Mouse (Mus musculus) C2C12 (cell line): Measurements from ENCODE around the gene Ttc7. TPM values are rescaled to one million over a fixed set of nuclear protein-coding genes. Genes with fewer than 3 reads are reported as not detected.

Source experiments
- H3K27me3 ChIP-seq: one replicate; pipeline ENCODE4 v1.6.1; 2011; ENCODE audit not compliant: control insufficient read depth, insufficient read depth, insufficient read length
- H3K36me3 ChIP-seq: one replicate; pipeline ENCODE4 v1.6.1; 2011; ENCODE audit not compliant: control insufficient read depth, insufficient read depth
- H3K4me3 ChIP-seq: one replicate; pipeline ENCODE4 v1.5.1; 2011; ENCODE audit warnings: mild to moderate bottlenecking, control low read depth; ENCODE audit not compliant: poor library complexity, insufficient read depth, severe bottlenecking
- H3K79me2 ChIP-seq: one replicate; pipeline ENCODE4 v1.6.1; 2011; ENCODE audit not compliant: control insufficient read depth, insufficient read depth
- H3K79me3 ChIP-seq: one replicate; pipeline ENCODE4 v1.6.1; 2011; ENCODE audit warnings: low read depth, control low read depth
- H3ac ChIP-seq: one replicate; pipeline ENCODE3; 2011; ENCODE audit warnings: low read depth; ENCODE audit not compliant: control insufficient read depth, insufficient read length
- CEBPB ChIP-seq: IDR thresholded peaks from one replicate; pipeline ENCODE4 v1.6.1; 2011; ENCODE audit warnings: low read depth, mild to moderate bottlenecking, control low read depth, moderate library complexity
- CTCF ChIP-seq: IDR thresholded peaks from one replicate; pipeline ENCODE4 v1.5.1; 2011; ENCODE audit not compliant: control insufficient read depth, insufficient read depth, insufficient read length
- FOSL1 ChIP-seq: IDR thresholded peaks from one replicate; pipeline ENCODE4 v1.8.0; 2011; ENCODE audit warnings: mild to moderate bottlenecking, low read length; ENCODE audit not compliant: poor library complexity, insufficient read depth, severe bottlenecking
- MAX ChIP-seq: IDR thresholded peaks from one replicate; pipeline ENCODE4 v1.6.1; 2011; ENCODE audit warnings: mild to moderate bottlenecking, control low read depth
- MYOD1 ChIP-seq: IDR thresholded peaks from one replicate; pipeline ENCODE4 v1.6.1; 2011; ENCODE audit warnings: low read depth; ENCODE audit not compliant: control insufficient read depth, insufficient read length
- MYOG ChIP-seq: IDR thresholded peaks from one replicate; pipeline ENCODE4 v1.6.1; 2011; ENCODE audit not compliant: control insufficient read depth, insufficient read length; ENCODE audit errors: extremely low read depth
- USF1 ChIP-seq: IDR thresholded peaks from one replicate; pipeline ENCODE4 v1.6.1; 2011; ENCODE audit warnings: low read depth, mild to moderate bottlenecking, control low read depth, moderate library complexity
- polyA plus RNA-seq: library from polyadenylated mRNA; unstranded; fragments of >200 nt; fragmentation: generic; extraction: Trizol; gene quantifications from one replicate; pipeline ENCODE4 v1.2.1, GENCODE M21; 2012; ENCODE audit warnings: missing spikeins

Gene Ttc7
- polyA plus RNA-seq, 1 experiment: 9.8 TPM

DNA sequence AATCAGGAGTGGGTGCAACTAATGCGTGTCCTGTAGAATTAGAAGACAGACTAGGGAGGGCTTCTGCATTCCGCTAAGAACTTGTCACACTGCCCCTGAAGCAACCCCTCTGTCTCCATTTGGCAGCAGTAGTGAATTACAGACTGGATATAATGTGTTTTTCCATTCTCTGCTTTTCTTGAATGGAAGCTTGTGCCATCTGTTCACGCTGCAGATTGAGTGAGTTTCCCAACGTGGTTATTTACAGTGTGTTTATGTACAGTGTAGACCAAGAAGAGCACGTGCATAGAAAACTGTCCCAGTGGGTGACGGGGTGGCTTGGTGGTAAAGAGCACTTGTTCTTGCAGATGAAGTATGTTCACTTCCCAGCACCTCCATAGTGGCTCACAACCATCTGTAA is 13.2 kb upstream of the Ttc7 start:
- Histone ChIP-seq H3K36me3 (no peaks in the 10 kb centered on the region), H3ac (no peak overlapping the region), H3K79me3 (peaks cover 7% of the 10 kb centered on the region), H3K27me3 (no peaks in the 10 kb centered on the region), H3K79me2 (peaks cover 12% of the 10 kb centered on the region), H3K4me3 (no peak overlapping the region)
- TF ChIP-seq USF1 (no peak), CEBPB (no peak), CTCF (no peak), FOSL1 (no peak), MAX (no peak), MYOD1 (no peak), MYOG (no peak)

DNA sequence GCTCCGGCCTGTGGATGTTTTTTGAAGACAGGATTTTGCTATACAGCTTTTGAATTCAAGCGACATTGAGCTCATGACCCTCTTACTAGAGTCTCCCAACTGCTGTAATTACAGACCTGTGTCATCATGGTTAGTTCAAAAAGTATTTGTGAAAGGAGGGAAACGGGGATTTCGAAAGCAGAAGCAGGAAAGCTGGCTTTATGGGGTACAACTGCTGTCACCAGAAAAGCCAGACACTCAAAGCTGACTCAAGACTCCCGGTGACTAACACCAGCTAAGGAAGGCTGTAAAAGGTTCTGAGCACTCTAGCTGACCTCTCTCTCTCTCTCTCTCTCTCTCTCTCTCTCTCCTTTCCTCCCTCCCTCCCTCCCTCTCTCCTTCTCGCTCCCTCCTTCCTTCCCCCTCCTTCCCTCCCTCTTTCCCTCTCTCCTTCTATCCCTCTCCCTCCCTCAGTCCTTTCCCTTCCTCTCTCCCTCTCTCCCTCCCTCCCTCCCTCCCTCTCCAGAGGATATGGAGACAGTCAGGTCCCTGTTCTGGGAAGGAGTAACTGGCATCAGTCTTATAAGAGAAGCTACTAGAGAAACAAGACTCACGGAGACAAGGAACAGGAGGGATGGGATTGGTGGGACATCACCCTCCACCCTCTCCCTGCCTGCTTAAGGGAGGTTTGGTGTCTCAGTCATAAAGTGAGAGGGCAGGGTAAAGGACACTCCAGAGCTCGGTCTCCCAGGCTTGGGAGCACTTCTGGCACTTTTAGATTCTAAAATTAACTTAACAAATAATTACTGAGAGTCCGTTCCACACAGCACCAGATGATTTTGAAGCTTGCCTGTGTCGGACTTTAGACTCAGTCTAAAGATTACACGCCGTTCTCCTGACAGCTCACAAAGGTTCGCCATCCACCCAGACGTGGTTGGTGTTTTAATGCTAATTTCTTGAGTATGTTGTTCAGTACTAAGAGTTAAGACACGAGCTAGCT is 7.0 kb upstream of the Ttc7 start:
- no peak overlapping the region for H3K4me3 ChIP-seq
- no peaks in the 10 kb centered on the region for H3K79me2 ChIP-seq
- H3K27me3 ChIP-seq: no peaks in the 10 kb centered on the region
- no peak overlapping the region for H3ac ChIP-seq
- no peaks in the 10 kb centered on the region for H3K79me3 ChIP-seq
- TF ChIP-seq MYOG (no peak), FOSL1 (no peak), MAX (no peak), CEBPB (peak; percentile 22), CTCF (no peak)
- no peaks in the 10 kb centered on the region for H3K36me3 ChIP-seq

DNA sequence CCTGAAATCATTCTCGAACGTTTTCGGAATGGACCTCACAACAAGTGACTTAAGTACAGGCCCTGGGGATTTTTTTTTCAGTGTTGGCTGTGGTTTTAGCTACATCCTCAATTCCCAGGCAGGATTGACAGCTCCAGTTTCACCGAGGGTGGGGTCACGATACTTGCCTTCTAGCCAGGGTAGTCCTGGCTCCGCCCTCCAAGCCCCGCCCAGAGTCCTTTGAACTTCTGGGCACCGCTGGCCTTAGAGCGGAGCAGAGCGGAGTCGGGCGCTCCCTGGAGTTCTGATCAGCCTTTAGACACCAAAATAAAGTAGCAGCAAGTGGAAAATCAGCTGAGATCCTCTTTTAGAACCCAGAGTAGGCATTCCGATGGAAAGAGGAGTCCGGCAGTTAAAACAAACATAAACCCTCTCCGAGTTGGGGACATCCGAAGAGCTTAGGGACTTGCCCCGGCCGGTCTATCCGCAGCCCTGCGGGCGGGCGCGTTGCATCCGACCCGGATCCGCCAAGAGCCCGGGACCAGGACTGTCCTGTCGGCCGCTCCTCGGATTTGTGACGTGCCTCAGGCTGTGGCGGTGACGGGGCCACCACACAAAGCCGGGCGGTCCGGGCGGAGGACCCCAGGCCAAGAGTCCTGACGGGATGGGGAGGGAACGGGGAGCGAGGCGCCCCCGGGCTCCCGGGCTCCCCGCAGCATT is 530 bp upstream of the Ttc7 start:
- TF ChIP-seq MAX (no peak), CEBPB (no peak), MYOD1 (no peak), FOSL1 (no peak), MYOG (no peak), CTCF (no peak), USF1 (no peak)
- H3K36me3 ChIP-seq: no peaks in the 10 kb centered on the region
- H3K27me3 ChIP-seq: no peaks in the 10 kb centered on the region
- H3K79me3 ChIP-seq: no peaks in the 10 kb centered on the region
- no peaks in the 10 kb centered on the region for H3K79me2 ChIP-seq
- H3ac ChIP-seq: peak overlapping the region; percentile 89
- peak overlapping the region; percentile 55 for H3K4me3 ChIP-seq

DNA sequence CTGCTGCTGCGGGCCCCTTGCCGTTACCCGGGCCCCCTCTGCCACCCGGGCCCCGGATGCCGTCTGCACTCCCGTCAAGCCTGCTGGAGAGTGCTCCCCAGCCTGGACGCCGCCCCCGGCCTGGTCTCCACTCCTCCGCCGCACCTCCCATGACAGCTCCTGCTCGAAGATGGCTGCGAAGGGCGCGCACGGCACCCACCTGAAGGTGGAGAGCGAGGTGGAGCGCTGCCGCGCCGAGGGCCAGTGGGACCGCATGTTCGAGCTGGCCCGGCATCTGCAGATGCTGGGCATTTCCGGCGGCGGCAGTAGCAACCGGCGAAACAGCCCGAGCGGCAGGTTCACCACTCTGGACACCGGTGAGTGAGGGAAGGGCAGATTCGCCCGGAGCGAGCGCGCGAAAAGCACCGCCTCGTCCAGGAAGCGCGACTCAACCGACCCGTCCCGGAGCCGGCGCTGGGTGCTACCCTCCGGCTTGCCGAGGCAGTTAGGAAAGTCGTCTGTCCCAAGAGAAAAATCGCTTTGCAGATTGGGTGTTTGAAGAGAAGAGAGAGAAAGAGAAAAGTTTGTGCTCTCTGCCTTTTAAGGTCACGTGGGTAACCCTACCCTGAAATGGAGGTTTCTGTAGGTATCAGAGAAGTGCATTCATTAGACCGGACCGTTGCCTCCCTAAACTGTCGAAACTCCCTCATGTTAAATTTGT is 519 bp downstream of the Ttc7 start:
- peak overlapping the region; percentile 63 for H3ac ChIP-seq
- H3K27me3 ChIP-seq: no peaks in the 10 kb centered on the region
- no peaks in the 10 kb centered on the region for H3K79me2 ChIP-seq
- H3K4me3 ChIP-seq: peak overlapping the region; percentile 55
- H3K79me3 ChIP-seq: no peaks in the 10 kb centered on the region
- TF ChIP-seq FOSL1 (no peak), USF1 (peak; percentile 87), CTCF (no peak)
- no peaks in the 10 kb centered on the region for H3K36me3 ChIP-seq

DNA sequence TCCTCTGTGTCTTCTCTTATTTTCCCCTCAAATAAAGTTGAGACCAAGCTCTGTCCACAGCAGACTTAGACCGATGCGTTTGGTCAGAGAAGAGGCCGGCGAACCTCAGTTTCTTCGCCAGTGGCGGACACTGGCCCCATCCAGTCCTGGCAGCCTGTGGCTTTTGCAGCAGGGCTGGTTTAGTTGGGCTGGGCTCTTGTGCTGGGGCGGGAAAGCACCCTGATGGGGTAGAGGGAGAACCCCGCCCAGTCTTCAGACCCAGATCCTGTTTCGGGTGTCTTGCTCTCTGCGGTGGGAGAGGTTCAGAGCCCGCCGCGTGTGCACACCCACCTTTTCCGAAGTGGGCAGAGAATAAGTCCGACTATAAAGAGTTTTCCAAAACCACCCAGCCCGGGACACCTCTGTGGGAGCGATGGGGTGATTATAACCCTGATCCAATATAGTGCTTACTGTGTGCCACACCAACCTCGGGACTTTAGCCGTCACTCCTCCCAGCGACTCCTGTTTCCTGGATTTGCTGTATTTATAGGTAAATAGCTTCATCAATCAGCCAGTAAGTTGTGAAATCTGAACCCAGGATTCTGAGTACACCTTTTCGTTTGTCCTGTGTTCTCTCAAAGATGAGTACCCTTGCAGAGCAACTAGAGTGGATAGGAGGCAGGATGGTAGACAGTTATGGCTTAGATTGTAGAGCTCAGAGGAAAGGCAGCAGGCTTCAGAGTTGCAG is 1.2 kb downstream of the Ttc7 start:
- Histone ChIP-seq H3K36me3 (no peaks in the 10 kb centered on the region), H3K27me3 (no peaks in the 10 kb centered on the region), H3K79me3 (no peaks in the 10 kb centered on the region), H3K4me3 (peak overlapping the region; percentile 55), H3ac (peak overlapping the region; percentile 63), H3K79me2 (no peaks in the 10 kb centered on the region)
- TF ChIP-seq MAX (no peak), FOSL1 (no peak), USF1 (no peak), CTCF (no peak), MYOD1 (no peak), CEBPB (no peak), MYOG (no peak)
